Mouse (Mus musculus): ENCODE measurements around the gene Bpifc.

DNA sequence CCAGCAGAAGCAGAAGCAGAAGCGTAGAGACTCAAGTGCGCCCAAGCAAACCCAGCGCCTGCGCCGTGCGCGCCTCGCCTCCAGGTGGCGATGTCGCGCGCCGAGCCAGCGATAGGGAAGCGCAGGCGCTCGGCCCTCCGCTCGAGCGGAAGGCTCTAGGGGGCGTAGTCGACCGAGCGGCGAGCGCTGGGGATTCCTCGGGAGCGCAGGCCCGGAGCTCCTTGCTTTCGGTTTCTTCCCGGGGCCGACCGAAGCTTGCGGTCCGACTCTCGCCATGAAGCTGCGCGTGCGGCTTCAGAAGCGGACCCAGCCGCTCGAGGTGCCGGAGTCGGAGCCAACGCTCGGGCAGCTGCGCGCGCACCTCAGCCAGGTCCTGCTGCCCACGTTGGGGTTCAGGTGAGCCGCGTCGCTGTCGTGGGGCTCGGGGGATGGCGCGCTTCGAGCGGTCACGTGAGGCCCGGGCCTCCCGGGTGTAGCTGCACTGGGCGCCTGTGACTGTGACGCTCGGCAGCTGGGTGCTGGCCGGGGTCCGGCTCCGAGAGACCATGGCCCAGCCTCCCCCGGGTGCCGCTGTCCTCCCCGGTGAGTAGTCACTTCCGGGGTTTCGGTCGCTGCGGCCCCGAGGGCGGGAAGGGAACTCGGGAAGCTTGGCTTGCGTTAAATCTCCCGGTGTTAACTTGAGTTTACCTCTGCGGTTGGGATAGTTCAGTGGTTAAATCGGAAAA, 10.2 kb upstream of the Bpifc start, which contains the start of gene Fbxo7:
- TF ChIP-seq CTCF (IDR thresholded peaks at IDR 0.05; ENCODE audit: borderline replicate concordance, insufficient read depth, low read depth, low read length), result peak; percentile 83
- peak; percentile 41; the same call in 1 of the 2 replicates for TF ChIP-seq POLR2A (IDR thresholded peaks at IDR 0.05; ENCODE audit: borderline replicate concordance, insufficient read depth, low read length)

All from cerebellum, adult 2 months (tissue).